Mouse (Mus musculus): ENCODE measurements at regions not wholly inside any gene's neighbourhood (a gene's known extent, or its start where the extent isn't known, plus 50 kb on each side); places are given as distances from the start of the nearest gene placed in this dataset.

DNA sequence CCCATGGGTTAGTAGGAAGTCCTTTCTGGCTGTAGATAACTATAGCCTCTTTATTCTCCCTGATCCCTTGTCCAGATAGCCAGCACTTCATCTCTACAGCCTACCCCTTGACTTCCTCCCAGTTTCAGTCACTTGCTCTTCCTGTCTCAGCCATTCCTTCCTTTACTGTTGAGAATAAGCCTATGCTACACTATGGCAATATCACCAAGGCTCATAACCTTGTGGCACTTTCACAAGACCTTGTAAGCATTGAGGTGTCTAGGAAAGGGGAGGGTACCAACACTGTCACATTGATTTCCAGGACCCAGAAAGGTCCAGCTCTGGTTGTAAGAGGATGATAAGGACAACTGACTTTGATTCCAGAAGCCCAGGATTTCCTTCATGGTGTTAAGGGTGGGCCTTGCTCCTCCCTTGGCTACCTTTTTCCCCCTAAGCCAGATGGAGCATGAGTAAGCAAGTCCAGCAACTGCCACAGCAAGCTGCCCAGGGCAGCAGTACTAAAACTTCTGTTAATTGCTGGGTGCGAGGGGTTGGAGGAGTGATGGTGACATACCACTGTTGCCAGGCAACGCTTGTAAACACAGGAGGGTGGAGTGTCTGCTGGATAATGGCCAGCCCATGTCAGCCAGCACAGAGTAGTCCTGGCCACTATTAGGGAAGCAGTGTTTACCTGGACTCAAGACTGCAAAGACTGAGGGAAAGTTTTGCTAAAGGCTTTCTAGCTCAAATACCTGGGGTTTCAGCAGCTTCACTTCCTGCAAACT lies 75.7 kb downstream of the Ankrd16 start:
- no peaks in the 10 kb centered on the region for H3K27me3 ChIP-seq
- ATAC-seq, result no peak
- no peak overlapping the region for H3K9ac ChIP-seq (replicated peaks)
- no peaks in the 10 kb centered on the region for H3K4me1 ChIP-seq (replicated peaks)
- no peaks in the 10 kb centered on the region for H3K9me3 ChIP-seq
- H3K36me3 ChIP-seq, result no peaks in the 10 kb centered on the region
- no peak overlapping the region for H3K4me3 ChIP-seq (replicated peaks)
- 40% methylated on average over 2 of the region's 2 CpGs for WGBS
- H3K27ac ChIP-seq, result no peak overlapping the region
- H3K4me2 ChIP-seq (replicated peaks), result no peak overlapping the region

DNA sequence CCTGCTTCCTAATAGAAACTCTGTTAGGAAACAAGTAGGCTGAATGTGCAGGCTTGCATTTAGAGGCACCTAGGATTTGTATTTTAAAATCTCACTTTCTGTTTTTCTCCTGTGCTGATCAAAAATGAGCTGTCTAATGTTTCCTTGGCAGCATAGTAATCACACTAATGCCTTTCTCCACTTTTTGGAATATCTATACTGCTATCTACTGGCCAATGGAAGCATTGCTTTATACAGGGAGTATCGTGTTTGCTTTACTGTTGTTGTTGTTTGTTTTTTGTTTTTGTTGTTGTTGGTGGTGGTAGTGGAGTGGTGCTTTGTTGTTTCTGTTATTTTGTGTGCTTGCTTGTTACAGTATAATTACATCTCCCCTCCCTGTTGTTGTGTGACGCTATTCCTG lies 92.3 kb downstream of the Ankrd16 start:
- ATAC-seq, result no peak
- Histone ChIP-seq H3K9ac (replicated peaks) (no peak overlapping the region), H3K4me1 (replicated peaks) (no peaks in the 10 kb centered on the region), H3K9me3 (peaks cover 5% of the 10 kb centered on the region; the same call in 1 of the 2 replicates), H3K27me3 (no peaks in the 10 kb centered on the region), H3K36me3 (no peaks in the 10 kb centered on the region), H3K4me2 (replicated peaks) (no peak overlapping the region), H3K27ac (no peak overlapping the region), H3K4me3 (replicated peaks) (no peak overlapping the region)
- WGBS, result 43% methylated on average over 2 of the region's 2 CpGs

DNA sequence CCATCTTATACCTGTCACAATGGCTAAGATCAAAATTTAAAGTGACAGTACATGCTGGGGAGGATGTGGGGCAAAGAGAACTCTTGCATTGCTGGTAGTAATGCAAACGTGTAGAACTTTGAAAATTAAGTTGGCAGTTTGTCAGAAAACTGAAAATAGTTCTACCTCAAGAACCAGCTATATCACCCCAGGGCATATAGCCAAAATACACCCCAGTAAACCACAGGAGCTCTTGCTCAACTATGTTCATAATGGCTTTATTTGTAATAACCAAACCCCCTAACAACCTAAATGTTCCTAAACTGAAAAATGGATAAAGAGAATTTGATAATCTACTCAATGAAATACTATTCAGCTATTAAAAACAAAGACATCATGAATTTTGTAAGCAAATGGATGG lies 102.3 kb downstream of the Ankrd16 start:
- H3K27ac ChIP-seq, result no peak overlapping the region
- H3K4me1 ChIP-seq (replicated peaks), result no peaks in the 10 kb centered on the region
- no peak overlapping the region for H3K9ac ChIP-seq (replicated peaks)
- no peaks in the 10 kb centered on the region for H3K27me3 ChIP-seq
- no peaks in the 10 kb centered on the region for H3K36me3 ChIP-seq
- 29% methylated on average over 1 of the region's 1 CpGs for WGBS
- no peak for ATAC-seq
- H3K9me3 ChIP-seq, result no peaks in the 10 kb centered on the region
- no peak overlapping the region for H3K4me3 ChIP-seq (replicated peaks)
- no peak overlapping the region for H3K4me2 ChIP-seq (replicated peaks)

DNA sequence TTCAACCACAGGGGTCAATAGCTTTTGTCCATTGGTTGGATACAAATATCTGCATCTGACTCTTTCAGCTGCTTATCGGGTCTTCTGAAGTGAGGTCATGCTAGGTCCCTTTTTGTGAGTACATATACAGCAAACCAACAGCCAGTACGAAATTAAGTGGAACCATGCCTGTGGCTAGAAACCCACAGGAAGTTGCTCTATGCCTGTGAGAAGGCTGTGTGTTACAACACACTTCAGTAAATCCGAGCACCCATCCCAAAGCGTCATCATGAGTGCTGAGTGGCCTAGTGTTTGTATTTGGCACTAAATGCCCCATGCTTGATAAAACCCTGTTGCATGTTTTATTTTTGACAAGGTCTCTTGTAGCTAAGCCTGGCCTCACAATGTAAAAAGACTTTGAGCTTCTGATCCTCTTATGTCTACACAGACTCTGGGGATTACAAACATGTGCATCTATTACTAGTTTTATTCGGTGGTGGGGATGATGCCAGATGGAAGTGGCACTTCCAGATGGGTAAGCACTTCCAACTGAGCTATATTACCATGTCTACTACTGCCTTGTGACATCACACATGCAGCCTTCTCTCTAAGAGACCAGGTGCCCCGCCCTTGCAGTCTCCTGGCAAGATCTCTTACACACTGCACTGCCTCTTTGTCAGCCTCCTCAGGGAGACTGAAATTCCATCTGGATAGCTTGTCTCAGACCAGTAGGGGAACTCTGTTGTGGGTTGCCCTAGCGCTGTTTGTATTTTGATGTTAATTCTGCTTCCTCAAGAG lies 117.3 kb downstream of the Ankrd16 start:
- H3K4me2 ChIP-seq (replicated peaks), result no peak overlapping the region
- no peaks in the 10 kb centered on the region for H3K27me3 ChIP-seq
- no peaks in the 10 kb centered on the region for H3K4me1 ChIP-seq (replicated peaks)
- no peak overlapping the region for H3K27ac ChIP-seq
- H3K9ac ChIP-seq (replicated peaks), result no peak overlapping the region
- 72% methylated on average over 7 of the region's 7 CpGs for WGBS
- no peaks in the 10 kb centered on the region for H3K9me3 ChIP-seq
- no peak overlapping the region for H3K4me3 ChIP-seq (replicated peaks)
- no peak for ATAC-seq
- no peaks in the 10 kb centered on the region for H3K36me3 ChIP-seq

DNA sequence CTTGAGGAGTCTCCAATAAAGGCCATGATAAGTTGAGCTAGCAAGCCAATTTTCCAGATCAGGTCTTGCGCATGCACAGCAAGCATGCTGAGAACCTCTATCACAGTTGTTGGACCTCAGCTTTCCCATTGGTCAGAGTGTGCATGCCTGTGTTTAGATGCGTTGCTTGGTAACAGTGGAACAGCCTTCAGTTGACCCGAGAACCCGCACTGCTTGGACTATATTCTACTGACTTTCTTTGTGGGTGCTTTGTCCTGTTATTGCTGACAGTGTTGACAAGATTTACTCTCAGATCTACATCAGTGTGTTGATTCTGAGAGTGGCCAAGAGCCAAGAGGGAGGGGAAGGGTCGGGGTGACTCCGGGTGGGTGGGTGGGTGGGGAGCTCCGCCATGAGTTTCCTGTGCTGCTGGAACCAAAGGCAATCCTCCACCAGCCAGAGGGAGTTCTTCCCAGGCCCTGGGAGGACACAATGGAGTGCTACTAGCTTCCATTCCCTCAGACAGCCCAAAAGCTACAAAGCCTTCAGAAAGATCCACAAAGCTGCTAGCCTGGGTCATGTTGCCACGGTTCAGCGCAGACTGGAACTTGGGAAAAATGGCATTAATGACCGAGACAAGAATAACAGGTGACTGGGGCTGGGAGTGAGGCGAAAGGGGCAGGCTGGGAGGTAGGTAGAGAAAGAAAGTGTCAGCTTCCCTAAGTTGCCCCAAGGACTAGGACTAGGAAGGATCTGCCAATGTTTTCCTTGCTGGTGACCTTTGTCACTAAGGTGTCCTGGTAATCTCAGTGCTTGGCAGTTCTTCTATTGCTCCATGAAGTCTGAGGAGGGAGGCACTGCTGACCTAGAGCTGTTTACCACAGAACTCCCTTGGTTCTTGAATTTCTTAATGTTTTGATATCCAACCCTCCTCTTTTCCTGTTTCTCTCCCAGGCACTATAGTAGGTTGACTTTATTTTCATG lies 122.3 kb downstream of the Ankrd16 start:
- H3K4me3 ChIP-seq (replicated peaks), result no peak overlapping the region
- no peaks in the 10 kb centered on the region for H3K27me3 ChIP-seq
- no peaks in the 10 kb centered on the region for H3K9me3 ChIP-seq
- WGBS, result 84% methylated on average over 11 of the region's 11 CpGs
- no peak overlapping the region for H3K9ac ChIP-seq (replicated peaks)
- H3K27ac ChIP-seq, result no peak overlapping the region
- H3K4me2 ChIP-seq (replicated peaks), result no peak overlapping the region
- no peaks in the 10 kb centered on the region for H3K36me3 ChIP-seq
- ATAC-seq, result no peak
- no peaks in the 10 kb centered on the region for H3K4me1 ChIP-seq (replicated peaks)

DNA sequence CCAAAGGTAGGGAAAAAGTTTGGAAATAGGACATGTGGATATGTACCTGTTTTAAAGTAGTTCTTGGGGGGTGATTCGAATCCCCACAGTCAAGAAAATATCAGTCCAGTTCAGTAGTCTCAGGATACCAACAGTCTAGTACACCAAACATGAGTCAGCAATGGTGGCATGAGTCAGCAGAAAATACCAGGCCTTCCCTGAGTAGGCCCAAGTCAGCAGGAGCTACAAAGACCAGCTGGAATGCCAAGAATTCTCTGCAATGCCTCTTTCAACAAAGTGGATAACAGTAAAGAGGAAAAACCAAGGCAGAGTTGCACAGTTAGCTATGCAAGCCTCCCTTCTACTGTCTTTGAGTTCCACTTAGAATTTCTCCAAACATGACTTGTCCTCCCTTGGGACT lies 137.1 kb downstream of the Ankrd16 start:
- H3K9ac ChIP-seq (replicated peaks), result no peak overlapping the region
- no peaks in the 10 kb centered on the region for H3K4me1 ChIP-seq (replicated peaks)
- H3K27me3 ChIP-seq, result no peaks in the 10 kb centered on the region
- no peaks in the 10 kb centered on the region for H3K9me3 ChIP-seq
- 74% methylated on average over 1 of the region's 1 CpGs for WGBS
- H3K36me3 ChIP-seq, result no peaks in the 10 kb centered on the region
- no peak overlapping the region for H3K27ac ChIP-seq
- no peak for ATAC-seq
- no peak overlapping the region for H3K4me3 ChIP-seq (replicated peaks)
- H3K4me2 ChIP-seq (replicated peaks), result no peak overlapping the region

DNA sequence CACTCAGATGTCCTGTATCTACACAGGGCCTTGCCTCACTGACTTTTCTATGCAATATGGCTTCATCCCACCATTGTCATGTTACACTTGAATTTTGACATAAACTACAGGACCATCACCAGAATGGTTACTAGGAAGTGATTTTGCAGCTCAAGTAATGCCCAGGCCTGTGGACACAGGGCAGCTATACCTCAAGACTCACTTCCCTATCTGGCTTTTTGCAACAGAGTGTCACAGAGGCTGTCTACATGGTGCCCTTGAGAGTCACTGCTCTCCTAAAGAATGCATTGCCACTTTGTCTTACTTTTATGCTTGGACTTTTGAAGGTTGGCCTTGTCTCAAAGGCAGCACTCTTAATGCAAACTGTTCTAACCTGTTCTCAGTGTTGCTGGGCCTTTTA lies 139.7 kb downstream of the Ankrd16 start:
- no peaks in the 10 kb centered on the region for H3K4me1 ChIP-seq (replicated peaks)
- no peak for ATAC-seq

DNA sequence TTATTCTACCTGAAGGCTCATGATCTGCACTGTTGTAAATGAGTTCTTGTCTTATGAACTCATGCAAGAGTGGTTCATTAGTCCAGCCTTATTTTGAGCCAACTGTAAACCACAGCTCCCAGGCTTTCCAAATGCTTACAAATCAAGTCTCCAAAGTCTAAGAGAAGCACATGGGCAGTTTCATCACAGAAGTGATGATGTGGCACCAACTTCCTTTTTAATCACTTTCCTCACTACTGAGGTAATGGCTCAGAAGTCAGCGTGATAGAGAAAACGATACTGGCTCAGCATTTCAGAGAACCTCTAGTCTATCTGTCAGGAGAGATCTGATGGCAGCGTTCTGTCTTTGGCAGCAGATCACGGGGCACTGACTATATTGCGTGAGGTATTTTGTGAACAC lies 140.4 kb downstream of the Ankrd16 start:
- ATAC-seq, result no peak
- Histone ChIP-seq H3K4me2 (replicated peaks) (no peak overlapping the region), H3K9ac (replicated peaks) (no peak overlapping the region), H3K36me3 (no peaks in the 10 kb centered on the region), H3K4me3 (replicated peaks) (no peak overlapping the region), H3K4me1 (replicated peaks) (no peaks in the 10 kb centered on the region), H3K27me3 (no peaks in the 10 kb centered on the region), H3K9me3 (no peaks in the 10 kb centered on the region), H3K27ac (no peak overlapping the region)
- WGBS, result 88% methylated on average over 5 of the region's 5 CpGs

More for the DNA sequence above, 139.7 kb downstream of the Ankrd16 start:
- no peak overlapping the region for H3K4me3 ChIP-seq (replicated peaks)
- H3K9me3 ChIP-seq, result no peaks in the 10 kb centered on the region
- H3K27me3 ChIP-seq, result no peaks in the 10 kb centered on the region
- H3K9ac ChIP-seq (replicated peaks), result no peak overlapping the region
- no peaks in the 10 kb centered on the region for H3K36me3 ChIP-seq
- H3K27ac ChIP-seq, result no peak overlapping the region
- H3K4me2 ChIP-seq (replicated peaks), result no peak overlapping the region

DNA sequence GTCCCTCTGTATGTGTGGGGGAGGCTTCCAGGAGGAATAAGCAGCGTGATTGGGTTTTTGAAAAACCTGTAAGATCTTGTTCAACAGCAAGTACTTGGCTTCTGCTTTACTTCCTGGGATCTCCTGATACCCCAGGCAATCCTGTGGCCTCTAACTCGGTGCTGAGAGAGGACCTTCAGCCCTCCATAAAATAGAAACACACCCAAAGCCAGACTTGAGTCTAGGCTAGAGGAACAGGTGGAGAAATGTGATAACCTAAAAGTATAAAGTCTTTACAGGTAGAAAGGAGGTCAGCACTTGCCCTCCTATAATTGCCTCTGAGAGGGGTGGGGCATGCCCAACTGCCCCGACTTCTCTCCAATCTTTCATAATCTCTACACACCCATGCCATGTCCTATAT lies 183.1 kb downstream of the Ankrd16 start:
- Histone ChIP-seq H3K9me3 (no peaks in the 10 kb centered on the region), H3K4me3 (replicated peaks) (no peak overlapping the region), H3K27ac (no peak overlapping the region), H3K4me2 (replicated peaks) (no peak overlapping the region), H3K9ac (replicated peaks) (no peak overlapping the region), H3K36me3 (no peaks in the 10 kb centered on the region), H3K4me1 (replicated peaks) (no peaks in the 10 kb centered on the region), H3K27me3 (no peaks in the 10 kb centered on the region)
- 84% methylated on average over 3 of the region's 3 CpGs for WGBS
- ATAC-seq, result no peak

DNA sequence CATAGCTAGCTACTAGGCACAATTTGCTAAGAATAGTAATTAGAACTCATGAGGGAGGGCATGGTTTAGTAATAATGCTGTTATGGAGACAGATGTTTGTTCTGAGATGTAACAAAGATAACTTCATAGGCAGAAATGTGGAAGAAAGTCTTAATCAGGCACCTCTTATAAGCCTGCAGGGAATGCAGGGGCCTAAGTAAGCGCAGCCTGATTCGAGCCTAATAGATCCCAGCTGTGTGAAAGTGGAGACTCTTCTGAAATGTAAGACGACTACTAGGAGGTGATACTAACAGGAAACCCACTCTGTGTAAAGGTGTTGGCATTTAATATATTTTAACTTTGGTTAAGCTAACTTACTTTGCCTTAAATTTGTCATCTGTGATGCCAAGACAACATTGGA lies 187.7 kb downstream of the Ankrd16 start:
- Histone ChIP-seq H3K4me2 (replicated peaks) (no peak overlapping the region), H3K4me3 (replicated peaks) (no peak overlapping the region), H3K9ac (replicated peaks) (no peak overlapping the region), H3K9me3 (no peaks in the 10 kb centered on the region), H3K27ac (no peak overlapping the region), H3K4me1 (replicated peaks) (no peaks in the 10 kb centered on the region), H3K36me3 (no peaks in the 10 kb centered on the region), H3K27me3 (no peaks in the 10 kb centered on the region)
- no peak for ATAC-seq
- 77% methylated on average over 3 of the region's 3 CpGs for WGBS

DNA sequence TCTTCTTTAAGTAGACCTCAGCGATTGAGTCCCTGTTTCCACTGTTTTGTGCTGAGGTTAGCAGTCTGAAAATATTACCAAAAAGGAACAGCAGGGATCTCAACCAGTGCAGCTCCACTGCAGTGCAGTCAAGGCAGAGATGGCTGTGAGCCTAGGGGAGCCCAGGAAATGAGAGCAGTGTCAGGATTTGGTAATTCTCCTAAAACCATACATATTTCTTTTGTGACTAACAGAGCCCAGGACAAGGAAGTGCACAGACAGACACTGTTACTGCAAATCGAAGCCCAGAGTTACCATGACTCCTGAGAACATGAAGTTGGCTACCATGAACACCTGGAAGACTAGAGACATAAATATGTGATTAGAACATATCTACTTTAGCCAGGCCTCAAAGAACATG lies 189.3 kb downstream of the Ankrd16 start:
- no peak for ATAC-seq
- 70% methylated on average over 2 of the region's 2 CpGs for WGBS
- Histone ChIP-seq H3K9ac (replicated peaks) (no peak overlapping the region), H3K27me3 (no peaks in the 10 kb centered on the region), H3K4me2 (replicated peaks) (no peak overlapping the region), H3K36me3 (no peaks in the 10 kb centered on the region), H3K4me3 (replicated peaks) (no peak overlapping the region), H3K27ac (no peak overlapping the region), H3K4me1 (replicated peaks) (no peaks in the 10 kb centered on the region), H3K9me3 (no peaks in the 10 kb centered on the region)

DNA sequence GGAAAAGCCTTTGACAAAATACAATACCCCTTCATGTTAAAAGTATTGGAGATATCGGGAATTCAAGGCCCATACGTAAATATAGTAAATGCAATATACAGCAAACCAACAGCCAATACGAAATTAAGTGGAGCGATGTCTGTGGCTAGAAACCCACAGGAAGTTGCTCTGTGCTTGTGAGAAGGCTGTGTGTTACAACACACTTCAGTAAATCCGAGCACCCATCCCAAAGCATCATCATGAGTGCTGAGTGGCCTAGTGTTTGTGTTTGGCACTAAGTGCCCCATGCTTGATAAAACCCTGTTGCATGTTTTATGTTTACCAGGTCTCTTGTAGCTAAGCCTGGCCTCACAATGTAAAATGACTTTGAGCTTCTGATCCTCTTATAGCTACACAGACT lies 194.3 kb downstream of the Ankrd16 start:
- 93% methylated on average over 5 of the region's 5 CpGs for WGBS
- Histone ChIP-seq H3K9me3 (no peaks in the 10 kb centered on the region), H3K4me3 (replicated peaks) (no peak overlapping the region), H3K4me1 (replicated peaks) (no peaks in the 10 kb centered on the region), H3K4me2 (replicated peaks) (no peak overlapping the region), H3K36me3 (no peaks in the 10 kb centered on the region), H3K9ac (replicated peaks) (no peak overlapping the region), H3K27ac (no peak overlapping the region), H3K27me3 (no peaks in the 10 kb centered on the region)
- ATAC-seq, result no peak

All from midbrain, embryonic 13.5 days (tissue).